Comparison of ENCODE assay signal across 7 mouse cellular contexts in the genomic region with DNA sequence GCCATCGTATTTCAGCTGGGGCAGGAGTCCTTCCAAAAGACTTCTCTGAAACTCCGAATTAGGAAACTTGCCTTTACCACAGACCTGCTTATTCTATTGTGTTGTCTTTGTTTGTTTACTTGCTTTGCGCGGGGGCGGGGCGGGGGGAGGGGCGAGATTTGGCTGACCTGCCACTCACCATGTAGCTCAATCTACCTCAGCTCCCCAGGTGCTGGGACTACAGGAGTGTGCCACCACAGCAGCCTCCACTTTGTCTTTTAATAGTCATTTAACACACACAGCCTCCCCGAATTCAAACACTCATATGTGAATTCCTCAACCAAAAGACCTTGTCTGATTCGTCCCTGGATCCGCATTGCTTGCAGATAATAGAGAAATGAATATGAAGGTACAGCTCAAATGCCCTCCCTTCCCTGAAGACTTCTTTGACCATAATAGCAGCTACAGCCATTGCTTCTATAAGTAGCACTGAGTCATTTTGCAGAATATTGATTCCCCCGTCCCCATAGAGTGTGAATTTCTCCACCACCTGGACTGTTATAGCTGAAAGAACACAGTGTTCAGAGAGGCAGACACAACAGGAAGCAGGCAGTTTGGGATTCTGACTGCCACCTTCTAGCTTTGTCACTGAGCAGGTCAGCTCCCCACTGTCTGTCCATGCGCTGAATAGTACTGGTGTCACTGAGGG. TPM values are rescaled to one million over a fixed set of nuclear protein-coding genes. Genes with fewer than 3 reads are reported as not detected.
DNase-seq lines count a peak whose midpoint lies in the region; ATAC-seq and TF ChIP-seq lines count a peak whose summit lies in the region.

No protein-coding gene starts in this region.

- no peak for ATAC-seq in lung, embryonic 15.5 days (ENCODE audit: borderline replicate concordance, extremely low read depth, low FRiP score, low TSS enrichment)
- ATAC-seq in embryonic facial prominence, embryonic 13.5 days (ENCODE audit: insufficient number of reproducible peaks, insufficient read depth, low FRiP score, low TSS enrichment, low read depth) = no peak
- ATAC-seq in hindbrain, postnatal 0 days = no peak
- ATAC-seq in neural tube, embryonic 13.5 days (ENCODE audit: low read depth) = no peak

- no peaks in the 10 kb centered on the region for H3K27me3 ChIP-seq in lung, embryonic 15.5 days
- H3K27me3 ChIP-seq in embryonic facial prominence, embryonic 13.5 days = no peaks in the 10 kb centered on the region
- H3K27me3 ChIP-seq in hindbrain, postnatal 0 days (ENCODE audit: insufficient read depth, low read length) = no peaks in the 10 kb centered on the region
- H3K27me3 ChIP-seq in neural tube, embryonic 13.5 days = no peaks in the 10 kb centered on the region

- WGBS in lung, embryonic 15.5 days = 27% methylated on average over 12 of the region's 12 CpGs
- WGBS in embryonic facial prominence, embryonic 13.5 days = 33% methylated on average over 12 of the region's 12 CpGs
- 23% methylated on average over 12 of the region's 12 CpGs for WGBS in hindbrain, postnatal 0 days
- WGBS in neural tube, embryonic 13.5 days = 31% methylated on average over 12 of the region's 12 CpGs

- peak overlapping the region; percentile 82 for H3K4me2 ChIP-seq in lung, embryonic 15.5 days
- H3K4me2 ChIP-seq in embryonic facial prominence, embryonic 13.5 days = peak overlapping the region; percentile 82
- peak overlapping the region; percentile 76 for H3K4me2 ChIP-seq in hindbrain, postnatal 0 days (ENCODE audit: low read depth, low read length)
- H3K4me2 ChIP-seq in neural tube, embryonic 13.5 days = peak overlapping the region; percentile 77

- no peak overlapping the region for H3K27ac ChIP-seq in lung, embryonic 15.5 days
- H3K27ac ChIP-seq in embryonic facial prominence, embryonic 13.5 days = peak overlapping the region; percentile 53
- peak overlapping the region; percentile 52; the same call in 1 of the 2 replicates for H3K27ac ChIP-seq in hindbrain, postnatal 0 days
- H3K27ac ChIP-seq in neural tube, embryonic 13.5 days (replicated peaks) = peak overlapping the region; percentile 67

- H3K4me3 ChIP-seq in lung, embryonic 15.5 days = peak overlapping the region; percentile 92
- peak overlapping the region; percentile 98 for H3K4me3 ChIP-seq in embryonic facial prominence, embryonic 13.5 days
- H3K4me3 ChIP-seq in hindbrain, postnatal 0 days (ENCODE audit: low read length) = peak overlapping the region; percentile 90
- peak overlapping the region; percentile 98 for H3K4me3 ChIP-seq in neural tube, embryonic 13.5 days

- no peaks in the 10 kb centered on the region for H3K36me3 ChIP-seq in lung, embryonic 15.5 days
- no peaks in the 10 kb centered on the region for H3K36me3 ChIP-seq in embryonic facial prominence, embryonic 13.5 days
- no peaks in the 10 kb centered on the region for H3K36me3 ChIP-seq in hindbrain, postnatal 0 days (ENCODE audit: insufficient read depth, low read length)
- no peaks in the 10 kb centered on the region for H3K36me3 ChIP-seq in neural tube, embryonic 13.5 days

- no peaks in the 10 kb centered on the region for H3K9me3 ChIP-seq in lung, embryonic 15.5 days
- no peaks in the 10 kb centered on the region for H3K9me3 ChIP-seq in embryonic facial prominence, embryonic 13.5 days
- H3K9me3 ChIP-seq in hindbrain, postnatal 0 days (ENCODE audit: low read length) = no peaks in the 10 kb centered on the region
- H3K9me3 ChIP-seq in neural tube, embryonic 13.5 days = no peaks in the 10 kb centered on the region

- no peak for TF ChIP-seq CTCF in hindbrain, postnatal 0 days (IDR thresholded peaks at IDR 0.05; ENCODE audit: low read depth)

- no peak for DNase-seq in lung, postnatal 36 days
- no peak for DNase-seq in hindbrain, postnatal 0 days (ENCODE audit: low spot score)
- no peak for DNase-seq in embryo, embryonic 9.5 days (ENCODE audit: extremely low spot score)
- no peak for DNase-seq in left cerebral cortex, adult 8-10 months (ENCODE audit: low spot score in 2 of 2)

- H3K9ac ChIP-seq in lung, embryonic 15.5 days = no peak overlapping the region
- peak overlapping the region; percentile 44; the same call in 1 of the 2 replicates for H3K9ac ChIP-seq in embryonic facial prominence, embryonic 13.5 days
- H3K9ac ChIP-seq in hindbrain, postnatal 0 days (replicated peaks; ENCODE audit: low read length) = peak overlapping the region; percentile 42
- peak overlapping the region; percentile 60; the same call in 1 of the 2 replicates for H3K9ac ChIP-seq in neural tube, embryonic 13.5 days

- peaks cover 37% of the 10 kb centered on the region for H3K4me1 ChIP-seq in lung, embryonic 15.5 days
- H3K4me1 ChIP-seq in embryonic facial prominence, embryonic 13.5 days = peaks cover 17% of the 10 kb centered on the region
- H3K4me1 ChIP-seq in hindbrain, postnatal 0 days (ENCODE audit: insufficient read depth, low read length) = peaks cover 15% of the 10 kb centered on the region
- peaks cover 25% of the 10 kb centered on the region for H3K4me1 ChIP-seq in neural tube, embryonic 13.5 days (replicated peaks)

RNA-seq across cellular contexts. Expression of a gene that starts 1.1 kb away (rescaled TPM):
- polyA plus RNA-seq in lung, embryonic 15.5 days (2015; fragmentation: Nextera tagmentation; extraction: Ambion mirVana) = 21.8 and 23.7 TPM in 2 replicates
- 16.5 and 18.2 TPM in 2 replicates for polyA plus RNA-seq in embryonic facial prominence, embryonic 13.5 days (2015; fragmentation: Nextera tagmentation; extraction: Ambion mirVana)
- total RNA-seq in hindbrain, postnatal 0 days (2014; rRNA removed) = 17.9 and 36.7 TPM in 2 replicates
- polyA plus RNA-seq in hindbrain, postnatal 0 days (2015; fragmentation: Nextera tagmentation; extraction: Ambion mirVana) = 16.5 and 17.1 TPM in 2 replicates
- polyA plus RNA-seq in neural tube, embryonic 13.5 days (2015; fragmentation: Nextera tagmentation; extraction: Ambion mirVana) = 15.8 and 16.6 TPM in 2 replicates
- 10 to 100 TPM; 53.5 to 64.9 (median 54.4) TPM for total RNA-seq in left cerebral cortex, adult 8-10 months (2022)

RNA-seq across cellular contexts. Expression of a gene that starts 40.5 kb away (rescaled TPM):
- polyA plus RNA-seq in lung, embryonic 15.5 days (2015; fragmentation: Nextera tagmentation; extraction: Ambion mirVana) = 32.7 and 34.7 TPM in 2 replicates
- 17.2 and 17.6 TPM in 2 replicates for polyA plus RNA-seq in embryonic facial prominence, embryonic 13.5 days (2015; fragmentation: Nextera tagmentation; extraction: Ambion mirVana)
- total RNA-seq in hindbrain, postnatal 0 days (2014; rRNA removed) = 37.8 TPM in 2 replicates
- polyA plus RNA-seq in hindbrain, postnatal 0 days (2015; fragmentation: Nextera tagmentation; extraction: Ambion mirVana) = 28.3 and 29.9 TPM in 2 replicates
- 14.2 and 15.7 TPM in 2 replicates for polyA plus RNA-seq in neural tube, embryonic 13.5 days (2015; fragmentation: Nextera tagmentation; extraction: Ambion mirVana)
- 10 to 100 TPM; 78.4 to 92.7 (median 82.3) TPM for total RNA-seq in left cerebral cortex, adult 8-10 months (2022)
